Mouse (Mus musculus): ENCODE results near the gene Zfp784. TPM values are rescaled to one million over a fixed set of nuclear protein-coding genes. Genes with fewer than 3 reads are reported as not detected.
A peak's percentile ranks its signal among the peaks of the same experiment; 100 is the strongest.

The Zfp784 gene
- total RNA-seq, 2 experiments from 2014 or later: 5.1 to 6.5 TPM

DNA sequence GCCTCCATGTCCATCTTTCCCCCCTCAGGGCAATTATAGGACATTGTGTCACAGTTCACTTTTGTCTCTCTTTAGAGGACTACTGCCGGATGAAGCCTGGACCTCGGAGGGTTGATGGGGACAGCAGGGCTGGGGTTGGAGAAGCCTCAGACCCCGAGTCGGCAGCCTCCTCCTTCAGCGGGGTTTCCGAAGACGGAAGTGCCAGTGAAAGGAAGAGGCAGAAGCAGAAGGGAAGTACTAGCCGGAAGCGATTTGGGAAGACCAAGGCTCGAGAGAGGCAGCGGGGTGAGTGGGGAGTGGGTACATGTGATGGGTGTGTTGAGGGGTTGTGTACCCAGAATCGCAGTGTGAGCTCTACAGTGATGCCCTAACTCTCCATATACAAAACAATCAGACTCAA, 21.2 kb upstream of the Zfp784 start:
- no peak for DNase-seq (ENCODE audit: extremely low spot score in 1 of 2, low spot score in 1 of 2)

DNA sequence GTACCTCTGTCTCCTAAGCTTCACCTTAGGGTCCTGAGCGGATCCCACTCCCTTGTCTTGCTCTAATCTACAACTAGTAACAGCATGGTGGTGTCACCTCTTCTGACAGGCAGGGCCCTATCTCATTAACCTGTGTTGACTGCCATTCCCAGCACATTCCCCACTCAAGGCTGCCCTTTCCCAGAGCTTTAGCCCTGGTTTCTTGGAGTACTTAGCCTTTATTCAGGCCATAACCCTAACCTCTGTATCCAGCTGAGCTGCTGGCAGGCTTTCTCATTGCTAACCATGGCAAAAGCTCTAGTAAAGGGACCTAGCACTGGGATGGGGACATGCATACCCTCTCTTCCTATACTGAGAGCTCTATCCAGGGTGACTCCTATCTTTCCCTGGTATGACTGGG, 20.4 kb upstream of the Zfp784 start:
- DNase-seq (ENCODE audit: extremely low spot score in 1 of 2, low spot score in 1 of 2): no peak

DNA sequence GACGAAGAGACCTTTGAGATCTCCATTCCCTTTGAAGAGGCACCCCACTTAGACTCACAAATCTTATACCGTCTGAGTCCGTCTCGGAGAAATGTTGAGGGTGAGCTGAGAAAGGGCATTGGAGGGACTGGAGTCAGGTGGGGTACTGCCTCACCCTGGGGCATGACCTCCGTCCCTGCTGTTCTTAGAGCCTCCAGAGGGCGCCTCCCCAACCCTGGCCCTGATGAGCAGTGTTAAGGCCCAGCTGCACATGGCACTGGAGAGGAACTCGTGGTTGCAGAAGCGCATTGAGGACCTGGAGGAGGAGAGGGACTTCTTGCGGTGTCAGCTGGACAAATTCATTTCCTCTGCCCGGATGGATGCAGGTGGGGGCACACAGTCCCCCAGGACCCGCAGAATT, 19.6 kb upstream of the Zfp784 start:
- DNase-seq (ENCODE audit: extremely low spot score in 1 of 2, low spot score in 1 of 2): no peak

DNA sequence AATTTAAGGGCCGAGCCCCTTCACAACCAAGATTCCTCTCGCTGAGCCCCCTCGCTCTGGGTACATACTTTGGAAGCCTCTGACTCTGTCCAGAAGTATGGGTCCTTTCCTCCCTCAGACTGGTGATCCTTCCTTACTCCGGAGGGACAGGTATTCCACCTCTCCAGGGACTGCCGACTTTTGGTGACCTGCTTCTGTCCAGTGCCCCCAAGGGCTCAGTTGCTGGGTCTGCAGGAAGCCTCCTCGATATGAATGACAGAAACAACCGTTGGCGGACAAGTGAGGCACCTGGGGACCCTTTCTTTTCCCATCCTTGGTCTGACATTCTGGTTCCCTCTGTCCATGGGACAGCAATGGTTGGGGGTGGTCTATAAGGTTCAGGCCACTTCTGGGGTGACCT, 19.1 kb upstream of the Zfp784 start:
- no peak for DNase-seq (ENCODE audit: extremely low spot score in 1 of 2, low spot score in 1 of 2)

DNA sequence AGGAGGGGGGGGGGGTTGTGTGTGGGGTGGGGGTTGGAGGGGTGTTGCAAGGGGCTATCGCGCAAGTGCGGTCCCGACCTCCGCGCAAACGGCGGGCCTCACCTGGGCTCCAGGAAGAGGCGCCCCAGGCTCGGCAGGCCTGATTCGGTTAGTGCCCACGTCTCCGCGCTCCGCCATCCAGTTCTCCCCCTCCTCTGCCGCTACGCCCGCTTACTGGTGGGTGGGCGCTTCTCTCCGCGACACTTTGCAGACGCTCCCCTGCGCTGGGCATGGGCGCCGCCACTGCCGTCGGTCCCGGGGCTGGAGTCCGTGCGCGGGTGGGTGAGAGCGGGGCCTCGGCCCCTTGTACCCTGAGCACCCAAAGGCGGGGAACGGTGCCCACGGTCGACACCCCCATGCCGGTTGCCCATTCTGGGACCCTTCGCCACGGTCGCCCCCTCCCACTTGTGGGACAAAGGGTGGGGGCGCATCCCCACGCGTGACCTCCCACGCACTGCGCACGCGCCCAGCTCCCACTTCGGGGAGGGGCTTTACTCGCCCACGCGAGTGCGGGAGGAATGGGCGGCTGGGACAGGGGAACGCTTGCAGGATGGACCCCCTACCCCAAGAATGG, 18.5 kb upstream of the Zfp784 start:
- peak; percentile 61 to 77 for DNase-seq (ENCODE audit: extremely low spot score in 1 of 2, low spot score in 1 of 2)

GRCm38 (mm10) chr7:5053456-5054179, 15.4 kb upstream of the Zfp784 start:
- DNase-seq (ENCODE audit: extremely low spot score in 1 of 2, low spot score in 1 of 2): peak; percentile 56

- no peak for DNase-seq (ENCODE audit: extremely low spot score in 1 of 2, low spot score in 1 of 2)
These were observed 14.7 kb upstream of the Zfp784 start for GRCm38 (mm10) chr7:5052931-5053343.

DNA sequence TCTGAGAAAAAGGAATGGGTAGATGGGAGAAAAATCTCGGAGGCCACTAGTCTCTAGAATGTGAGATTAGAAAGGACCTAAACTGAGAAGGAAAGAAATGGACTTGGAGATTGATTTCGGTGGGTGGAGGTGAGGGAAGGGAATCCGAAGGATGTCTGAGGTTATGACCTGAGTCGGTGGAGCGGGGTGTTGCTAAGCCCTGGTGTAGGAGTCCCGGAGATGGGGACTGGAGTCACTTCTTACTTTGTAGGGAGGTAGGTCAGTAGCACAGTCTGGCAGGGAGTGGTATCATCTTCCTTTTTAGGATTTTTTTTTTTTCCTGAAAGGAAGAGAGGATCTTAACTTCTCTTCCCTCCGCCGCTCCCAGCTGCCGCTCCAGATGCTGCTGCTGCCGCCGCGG, 14.2 kb upstream of the Zfp784 start:
- DNase-seq (ENCODE audit: extremely low spot score in 1 of 2, low spot score in 1 of 2): no peak

DNA sequence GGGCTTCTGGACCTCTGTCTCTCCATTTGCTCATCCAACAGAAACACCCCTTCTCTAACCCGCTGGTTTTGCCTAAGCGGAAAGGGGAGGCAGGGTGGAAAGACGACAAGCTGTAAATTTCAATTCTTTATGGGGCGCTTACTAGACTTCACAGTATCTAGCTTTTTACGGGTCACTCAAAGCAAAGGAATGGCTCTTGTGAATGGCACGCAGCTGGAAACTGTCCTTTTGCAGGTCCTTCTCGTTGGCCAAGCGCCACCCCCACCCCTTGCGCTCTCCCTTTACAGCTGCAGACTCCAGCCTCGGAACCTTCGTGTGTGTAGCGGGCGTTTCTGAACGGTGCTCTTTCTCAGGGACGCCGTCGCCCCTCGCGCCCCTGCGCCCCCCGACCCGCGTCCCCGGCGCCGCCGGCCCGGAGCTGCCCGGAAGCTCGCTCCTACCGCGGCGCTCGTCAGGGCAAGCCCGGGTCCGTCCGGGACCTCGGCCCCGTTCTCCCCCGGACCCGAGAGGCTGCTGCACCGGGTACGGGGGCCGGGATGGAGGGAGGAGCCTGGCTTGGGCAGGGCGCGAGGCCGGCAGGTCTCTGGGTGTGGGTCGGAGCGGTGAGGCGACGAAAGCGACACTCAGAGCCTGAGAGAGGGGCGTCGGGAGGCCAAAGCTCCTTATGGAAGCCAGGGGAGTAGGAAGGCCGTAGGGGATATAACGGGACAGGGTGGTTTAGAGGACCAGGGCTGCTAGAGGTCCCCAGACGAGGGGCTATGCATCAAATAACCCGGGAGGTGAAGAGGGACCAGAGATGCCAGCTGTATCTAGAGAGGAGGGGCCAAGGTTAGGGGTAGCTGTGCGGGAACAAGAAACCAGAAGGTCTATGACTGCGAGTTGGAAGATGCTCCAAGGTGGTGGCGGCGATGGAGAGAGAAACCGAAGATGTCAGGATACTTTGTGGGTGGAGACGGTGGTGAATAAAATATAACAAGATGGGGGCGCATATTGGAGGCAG, 13.2 kb upstream of the Zfp784 start, which contains the start of gene Zfp580:
TSS of gene Zfp580 (plus strand) at position 346 of the 1,000 bp plus-strand sequence.
- peak; percentile 73 to 81 for DNase-seq (ENCODE audit: extremely low spot score in 1 of 2, low spot score in 1 of 2)

- no peak for DNase-seq (ENCODE audit: extremely low spot score in 1 of 2, low spot score in 1 of 2)
These were observed 9.1 kb upstream of the Zfp784 start for GRCm38 (mm10) chr7:5047313-5047712.

- DNase-seq (ENCODE audit: extremely low spot score in 1 of 2, low spot score in 1 of 2): no peak
These were observed 7.9 kb upstream of the Zfp784 start for GRCm38 (mm10) chr7:5046112-5046511.

GRCm38 (mm10) chr7:5044981-5045380, 6.7 kb upstream of the Zfp784 start:
- DNase-seq (ENCODE audit: extremely low spot score in 1 of 2, low spot score in 1 of 2): no peak

GRCm38 (mm10) chr7:5038940-5039339, 694 bp upstream of the Zfp784 start:
- DNase-seq (ENCODE audit: extremely low spot score in 1 of 2, low spot score in 1 of 2): no peak

DNA sequence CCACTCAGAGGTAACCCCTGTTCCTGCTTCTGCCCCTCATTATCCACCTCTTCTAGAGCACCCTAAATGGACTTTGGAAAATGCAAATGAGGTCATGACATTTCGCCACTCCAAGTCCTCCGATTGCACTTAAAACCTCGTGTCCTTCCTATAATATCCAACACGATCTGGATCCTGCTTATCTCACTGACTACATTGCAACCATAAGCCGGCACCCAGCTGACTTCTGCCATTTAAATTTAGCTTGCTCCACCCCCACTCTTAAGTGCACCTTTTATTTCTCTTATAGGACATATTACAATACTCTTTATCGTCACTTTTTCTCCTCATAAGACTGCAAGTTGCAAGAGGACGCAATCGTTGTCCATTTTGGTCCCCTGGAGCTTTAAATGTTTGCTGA, 779 bp downstream of the Zfp784 start:
- DNase-seq (ENCODE audit: extremely low spot score in 1 of 2, low spot score in 1 of 2): no peak

DNA sequence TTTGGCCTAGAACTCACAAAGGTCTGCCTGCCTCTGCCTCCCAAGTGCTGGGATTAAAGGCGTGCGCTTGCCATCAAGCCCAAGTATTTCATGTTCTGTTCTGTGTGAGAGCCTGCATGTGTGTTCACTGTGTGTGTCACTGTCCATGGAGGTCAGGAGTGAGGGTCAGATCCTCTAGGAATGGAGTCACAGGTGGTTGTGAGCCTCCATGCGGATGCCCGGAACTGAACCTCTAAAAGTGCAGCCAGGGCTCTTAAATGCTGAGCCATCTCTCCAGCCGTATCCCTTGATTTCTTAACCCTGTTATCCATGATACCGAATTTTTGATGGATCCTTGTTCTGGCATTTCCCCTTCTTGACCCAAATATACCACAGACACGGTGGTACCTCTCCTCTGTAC, 1.2 kb downstream of the Zfp784 start:
- no peak for DNase-seq (ENCODE audit: extremely low spot score in 1 of 2, low spot score in 1 of 2)

GRCm38 (mm10) chr7:5036136-5036535, 2.1 kb downstream of the Zfp784 start:
- no peak for DNase-seq (ENCODE audit: extremely low spot score in 1 of 2, low spot score in 1 of 2)

- no peak for DNase-seq (ENCODE audit: extremely low spot score in 1 of 2, low spot score in 1 of 2)
These were observed 2.6 kb downstream of the Zfp784 start for GRCm38 (mm10) chr7:5035628-5036027.

- no peak for DNase-seq (ENCODE audit: extremely low spot score in 1 of 2, low spot score in 1 of 2)
These were observed 4.4 kb downstream of the Zfp784 start, which contains the start of gene 4632433K11Rik for GRCm38 (mm10) chr7:5033818-5034217. 4632433K11Rik (plus strand) TSS chr7:5034118.

GRCm38 (mm10) chr7:5031496-5031895, 6.8 kb downstream of the Zfp784 start:
- DNase-seq (ENCODE audit: extremely low spot score in 1 of 2, low spot score in 1 of 2): no peak

GRCm38 (mm10) chr7:5030554-5031275, 7.5 kb downstream of the Zfp784 start:
- DNase-seq (ENCODE audit: extremely low spot score in 1 of 2, low spot score in 1 of 2): no peak
